Mouse (Mus musculus): ENCODE results near the gene Cdk14. TPM values are rescaled to one million over a fixed set of nuclear protein-coding genes. Genes with fewer than 3 reads are reported as not detected.

Gene Cdk14
- polyA plus RNA-seq, 1 experiment from 2014 or later = 16.1 TPM

- H3K9me3 ChIP-seq (replicated peaks) = 0 out of 2 replicates have a peak, but pooled peaks cover 2% of the 10 kb centered on the region
- H3K36me3 ChIP-seq = peaks cover 19% of the 10 kb centered on the region
- no peak for DNase-seq (ENCODE audit: low spot score)
- WGBS = 76% methylated on average over 3 of the region's 3 CpGs
- H3K4me1 ChIP-seq = peaks cover 17% of the 10 kb centered on the region
- no peak overlapping the region for H3K4me3 ChIP-seq
- no peak overlapping the region for H3K27ac ChIP-seq
- H3K27me3 ChIP-seq (ENCODE audit: low read depth, poor library complexity, severe bottlenecking) = no peaks in the 10 kb centered on the region
Observed at GRCm38 (mm10) chr5:5359915-5360314, 60.2 kb downstream of the Cdk14 start.

- H3K27me3 ChIP-seq (ENCODE audit: low read depth, poor library complexity, severe bottlenecking) = no peaks in the 10 kb centered on the region
- H3K9me3 ChIP-seq (replicated peaks) = 0 out of 2 replicates have a peak, but pooled peaks cover 2% of the 10 kb centered on the region
- WGBS = 98% methylated on average over 5 of the region's 5 CpGs
- H3K4me3 ChIP-seq = no peak overlapping the region
- no peak for DNase-seq (ENCODE audit: low spot score)
- H3K27ac ChIP-seq = no peak overlapping the region
- peaks cover 17% of the 10 kb centered on the region for H3K36me3 ChIP-seq
- H3K4me1 ChIP-seq = peaks cover 22% of the 10 kb centered on the region
Observed at GRCm38 (mm10) chr5:5359370-5359769, 60.7 kb downstream of the Cdk14 start.

- peaks cover 28% of the 10 kb centered on the region for H3K4me1 ChIP-seq
- H3K4me3 ChIP-seq = no peak overlapping the region
- no peak overlapping the region for H3K27ac ChIP-seq
- DNase-seq (ENCODE audit: low spot score) = no peak
- 0 out of 2 replicates have a peak, but pooled peaks cover 2% of the 10 kb centered on the region for H3K9me3 ChIP-seq (replicated peaks)
- H3K36me3 ChIP-seq = peaks cover 12% of the 10 kb centered on the region
- WGBS = 68% methylated on average over 18 of the region's 18 CpGs
- H3K27me3 ChIP-seq (ENCODE audit: low read depth, poor library complexity, severe bottlenecking) = no peaks in the 10 kb centered on the region
Observed at GRCm38 (mm10) chr5:5358019-5358717, 61.9 kb downstream of the Cdk14 start.

GRCm38 (mm10) chr5:5354684-5355368 lies 65.3 kb downstream of the Cdk14 start:
- Histone ChIP-seq H3K4me1 (peaks cover 28% of the 10 kb centered on the region), H3K9me3 (replicated peaks) (no peaks in the 10 kb centered on the region), H3K36me3 (no peaks in the 10 kb centered on the region), H3K27me3 (ENCODE audit: low read depth, poor library complexity, severe bottlenecking) (no peaks in the 10 kb centered on the region), H3K27ac (peak overlapping the region; percentile 34; the same call in 1 of the 2 replicates), H3K4me3 (no peak overlapping the region)
- WGBS = 15% methylated on average over 5 of the region's 5 CpGs
- DNase-seq (ENCODE audit: low spot score) = no peak

GRCm38 (mm10) chr5:5353946-5354345 lies 66.2 kb downstream of the Cdk14 start:
- Histone ChIP-seq H3K4me1 (peaks cover 28% of the 10 kb centered on the region), H3K36me3 (no peaks in the 10 kb centered on the region), H3K4me3 (no peak overlapping the region), H3K9me3 (replicated peaks) (no peaks in the 10 kb centered on the region), H3K27ac (no peak overlapping the region), H3K27me3 (ENCODE audit: low read depth, poor library complexity, severe bottlenecking) (no peaks in the 10 kb centered on the region)
- 6% methylated on average over 1 of the region's 1 CpGs for WGBS
- DNase-seq (ENCODE audit: low spot score) = no peak

- H3K36me3 ChIP-seq = no peaks in the 10 kb centered on the region
- no peaks in the 10 kb centered on the region for H3K9me3 ChIP-seq (replicated peaks)
- H3K27ac ChIP-seq = no peak overlapping the region
- WGBS = 73% methylated on average over 5 of the region's 5 CpGs
- no peaks in the 10 kb centered on the region for H3K27me3 ChIP-seq (ENCODE audit: low read depth, poor library complexity, severe bottlenecking)
- peaks cover 24% of the 10 kb centered on the region for H3K4me1 ChIP-seq
- H3K4me3 ChIP-seq = no peak overlapping the region
- DNase-seq (ENCODE audit: low spot score) = no peak
Observed at GRCm38 (mm10) chr5:5344646-5345045, 75.5 kb downstream of the Cdk14 start.

- no peak for DNase-seq (ENCODE audit: low spot score)
- Histone ChIP-seq H3K27ac (peak overlapping the region; percentile 70), H3K4me1 (peaks cover 24% of the 10 kb centered on the region), H3K9me3 (replicated peaks) (no peaks in the 10 kb centered on the region), H3K4me3 (no peak overlapping the region), H3K36me3 (no peaks in the 10 kb centered on the region), H3K27me3 (ENCODE audit: low read depth, poor library complexity, severe bottlenecking) (no peaks in the 10 kb centered on the region)
- 86% methylated on average over 2 of the region's 2 CpGs for WGBS
Observed at GRCm38 (mm10) chr5:5343741-5344140, 76.4 kb downstream of the Cdk14 start.

GRCm38 (mm10) chr5:5343267-5343666 lies 76.8 kb downstream of the Cdk14 start:
- Histone ChIP-seq H3K27ac (peak overlapping the region; percentile 70), H3K4me1 (peaks cover 24% of the 10 kb centered on the region), H3K9me3 (replicated peaks) (no peaks in the 10 kb centered on the region), H3K4me3 (no peak overlapping the region), H3K36me3 (no peaks in the 10 kb centered on the region), H3K27me3 (ENCODE audit: low read depth, poor library complexity, severe bottlenecking) (no peaks in the 10 kb centered on the region)
- DNase-seq (ENCODE audit: low spot score) = no peak
- WGBS = 67% methylated on average over 2 of the region's 2 CpGs

- Histone ChIP-seq H3K36me3 (no peaks in the 10 kb centered on the region), H3K4me1 (peaks cover 24% of the 10 kb centered on the region), H3K9me3 (replicated peaks) (no peaks in the 10 kb centered on the region), H3K27me3 (ENCODE audit: low read depth, poor library complexity, severe bottlenecking) (no peaks in the 10 kb centered on the region), H3K4me3 (no peak overlapping the region), H3K27ac (peak overlapping the region; percentile 70)
- peak; percentile 53 for DNase-seq (ENCODE audit: low spot score)
- WGBS = 71% methylated on average over 11 of the region's 11 CpGs
Observed at GRCm38 (mm10) chr5:5342410-5343137, 77.5 kb downstream of the Cdk14 start.

- WGBS = 86% methylated on average over 8 of the region's 8 CpGs
- H3K27me3 ChIP-seq (ENCODE audit: low read depth, poor library complexity, severe bottlenecking) = no peaks in the 10 kb centered on the region
- no peak for DNase-seq (ENCODE audit: low spot score)
- H3K27ac ChIP-seq = peak overlapping the region; percentile 70; the same call in 1 of the 2 replicates
- no peak overlapping the region for H3K4me3 ChIP-seq
- no peaks in the 10 kb centered on the region for H3K36me3 ChIP-seq
- H3K9me3 ChIP-seq (replicated peaks) = no peaks in the 10 kb centered on the region
- H3K4me1 ChIP-seq = peaks cover 24% of the 10 kb centered on the region
Observed at GRCm38 (mm10) chr5:5341611-5342010, 78.5 kb downstream of the Cdk14 start.

- Histone ChIP-seq H3K27ac (no peak overlapping the region), H3K4me3 (no peak overlapping the region), H3K9me3 (replicated peaks) (no peaks in the 10 kb centered on the region), H3K4me1 (0 out of 2 replicates have a peak, but pooled peaks cover 3% of the 10 kb centered on the region), H3K27me3 (ENCODE audit: low read depth, poor library complexity, severe bottlenecking) (no peaks in the 10 kb centered on the region), H3K36me3 (no peaks in the 10 kb centered on the region)
- WGBS = 88% methylated on average over 8 of the region's 8 CpGs
- no peak for DNase-seq (ENCODE audit: low spot score)
Observed at GRCm38 (mm10) chr5:5333916-5334315, 86.2 kb downstream of the Cdk14 start.

GRCm38 (mm10) chr5:5330926-5331460 lies 89.1 kb downstream of the Cdk14 start:
- Histone ChIP-seq H3K4me3 (no peak overlapping the region), H3K27ac (no peak overlapping the region), H3K27me3 (ENCODE audit: low read depth, poor library complexity, severe bottlenecking) (no peaks in the 10 kb centered on the region), H3K36me3 (peaks cover 3% of the 10 kb centered on the region; the same call in 1 of the 2 replicates), H3K4me1 (0 out of 2 replicates have a peak, but pooled peaks cover 3% of the 10 kb centered on the region), H3K9me3 (replicated peaks) (no peaks in the 10 kb centered on the region)
- no peak for DNase-seq (ENCODE audit: low spot score)
- WGBS = 61% methylated on average over 10 of the region's 10 CpGs
